In genomic region chr12:85288486-85289156, GRCm38 (mm10) we compare ENCODE assay signal across 8 mouse cellular contexts. TPM values are rescaled to one million over a fixed set of nuclear protein-coding genes. Genes with fewer than 3 reads are reported as not detected.
A peak's percentile ranks its signal among the peaks of the same experiment; 100 is the strongest.
DNase-seq lines count a peak whose midpoint lies in the region; ATAC-seq lines count a peak whose summit lies in the region.

Gene Zc2hc1c (plus strand): TSS chr12:85288591.

- peak; percentile 98 for DNase-seq in A20 (ENCODE audit: low read depth, low spot score)
- peak; percentile 91 for DNase-seq in adrenal gland, postnatal 10 days
- peak; percentile 94 for DNase-seq in forebrain, embryonic 11.5 days (ENCODE audit: low spot score)
- peak; percentile 96 for DNase-seq in kidney, postnatal 10 days
- peak; percentile 80 for DNase-seq in naive thymus-derived CD4-positive, alpha-beta T cell, adult 2 months (ENCODE audit: low read depth)
- DNase-seq in spleen, postnatal 4 days (ENCODE audit: low spot score in 2 of 2): peak; percentile 74 to 87

- H3K4me2 ChIP-seq in forebrain, embryonic 11.5 days (ENCODE audit: low read depth, low read length, severe bottlenecking): peak within 1 kb of the TSS; percentile 60
- peak within 1 kb of the TSS; percentile 83 for H3K4me2 ChIP-seq in heart, embryonic 15.5 days
- H3K4me2 ChIP-seq in liver, embryonic 12.5 days: peak within 1 kb of the TSS; percentile 71

- H3K4me1 ChIP-seq in forebrain, embryonic 11.5 days (replicated peaks; ENCODE audit: control insufficient read depth, insufficient read depth, low read length): no peaks in the 10 kb centered on the region
- peaks cover 31% of the 10 kb centered on the region for H3K4me1 ChIP-seq in heart, embryonic 15.5 days (replicated peaks)
- H3K4me1 ChIP-seq in liver, embryonic 12.5 days: peaks cover 18% of the 10 kb centered on the region

- no peak within 1 kb of the TSS for H3K27ac ChIP-seq in forebrain, embryonic 11.5 days (ENCODE audit: low read depth, low read length)
- peak within 1 kb of the TSS; percentile 77 for H3K27ac ChIP-seq in heart, embryonic 15.5 days
- peak within 1 kb of the TSS; percentile 7; the same call in 1 of the 2 replicates for H3K27ac ChIP-seq in liver, embryonic 12.5 days

- H3K4me3 ChIP-seq in forebrain, embryonic 11.5 days (ENCODE audit: low read depth, low read length): peak within 1 kb of the TSS; percentile 36
- H3K4me3 ChIP-seq in heart, embryonic 15.5 days: peak within 1 kb of the TSS; percentile 59
- peak within 1 kb of the TSS; percentile 62 for H3K4me3 ChIP-seq in liver, embryonic 12.5 days

- 3% methylated on average over 30 of the region's 31 CpGs for WGBS in forebrain, embryonic 11.5 days
- 5% methylated on average over 31 of the region's 31 CpGs for WGBS in heart, embryonic 15.5 days
- WGBS in liver, embryonic 12.5 days (ENCODE audit: insufficient replicate concordance): 7% methylated on average over 31 of the region's 31 CpGs

- no peaks in the 10 kb centered on the region for H3K9me3 ChIP-seq in forebrain, embryonic 11.5 days (ENCODE audit: control insufficient read depth, low read length)
- H3K9me3 ChIP-seq in heart, embryonic 15.5 days (replicated peaks): no peaks in the 10 kb centered on the region
- no peaks in the 10 kb centered on the region for H3K9me3 ChIP-seq in liver, embryonic 12.5 days (replicated peaks)

- H3K27me3 ChIP-seq in forebrain, embryonic 11.5 days (ENCODE audit: control insufficient read depth, insufficient read depth, low read length): no peaks in the 10 kb centered on the region
- no peaks in the 10 kb centered on the region for H3K27me3 ChIP-seq in heart, embryonic 15.5 days
- peaks cover 40% of the 10 kb centered on the region for H3K27me3 ChIP-seq in liver, embryonic 12.5 days (replicated peaks)

- H3K36me3 ChIP-seq in forebrain, embryonic 11.5 days (ENCODE audit: control insufficient read depth, insufficient read depth, low read length): no peaks in the 10 kb centered on the region
- no peaks in the 10 kb centered on the region for H3K36me3 ChIP-seq in heart, embryonic 15.5 days
- no peaks in the 10 kb centered on the region for H3K36me3 ChIP-seq in liver, embryonic 12.5 days

- H3K9ac ChIP-seq in forebrain, embryonic 11.5 days (ENCODE audit: low read length): peak within 1 kb of the TSS; percentile 56
- H3K9ac ChIP-seq in heart, embryonic 15.5 days: peak within 1 kb of the TSS; percentile 65
- H3K9ac ChIP-seq in liver, embryonic 12.5 days: peak within 1 kb of the TSS; percentile 52

- peak; percentile 94 for ATAC-seq in forebrain, embryonic 11.5 days (replicated peaks; ENCODE audit: low FRiP score)
- ATAC-seq in heart, embryonic 15.5 days (replicated peaks; ENCODE audit: insufficient number of reproducible peaks, insufficient read depth, low FRiP score, low read depth): peak; percentile 87
- ATAC-seq in liver, embryonic 12.5 days: peak; percentile 80

RNA-seq across cellular contexts. Expression of gene Zc2hc1c, which starts in this region (rescaled TPM):
- 1 to 10 TPM in 1 of 2 experiments, under 1 TPM in 1; 0.78 to 1.2 TPM for total RNA-seq in adrenal gland, postnatal 10 days (2021)
- polyA plus RNA-seq in forebrain, embryonic 11.5 days (2014; fragmentation: Nextera tagmentation; extraction: Ambion mirVana): 1.2 and 1.8 TPM in 2 replicates
- 1.3 and 1.5 TPM in 2 replicates for polyA plus RNA-seq in heart, embryonic 15.5 days (2015; fragmentation: Nextera tagmentation; extraction: Ambion mirVana)
- polyA plus RNA-seq in liver, embryonic 12.5 days (2016; fragmentation: Nextera tagmentation; extraction: Ambion mirVana): 0.12 and 0.14 TPM in 2 replicates

Comparison
In these comparisons a context has a peak if more than half of its experiments do, and no peak if none do; other contexts are left out.
1. Peak in ATAC-seq, H3K4me3 ChIP-seq, H3K27ac ChIP-seq, H3K9ac ChIP-seq and H3K4me2 ChIP-seq in liver, embryonic 12.5 days; RNA of the gene not detected or under 1 TPM.